Mouse (Mus musculus) MEL-GATA-1-ER (cell line): ENCODE results near the gene Cyp2e1.

Experiments
- DNase-seq: peaks from one replicate; pipeline ENCODE4 v3.0.0-alpha.2; 2012; ENCODE audit warnings: low read depth; ENCODE audit errors: extremely low read depth

Cyp2e1 gene

GRCm38 (mm10) chr7:140805704-140806103 lies 42.2 kb downstream of the Cyp2e1 start:
- peak; percentile 26 for DNase-seq

GRCm38 (mm10) chr7:140810496-140810895 lies 47.0 kb downstream of the Cyp2e1 start:
- peak; percentile 21 for DNase-seq

DNA sequence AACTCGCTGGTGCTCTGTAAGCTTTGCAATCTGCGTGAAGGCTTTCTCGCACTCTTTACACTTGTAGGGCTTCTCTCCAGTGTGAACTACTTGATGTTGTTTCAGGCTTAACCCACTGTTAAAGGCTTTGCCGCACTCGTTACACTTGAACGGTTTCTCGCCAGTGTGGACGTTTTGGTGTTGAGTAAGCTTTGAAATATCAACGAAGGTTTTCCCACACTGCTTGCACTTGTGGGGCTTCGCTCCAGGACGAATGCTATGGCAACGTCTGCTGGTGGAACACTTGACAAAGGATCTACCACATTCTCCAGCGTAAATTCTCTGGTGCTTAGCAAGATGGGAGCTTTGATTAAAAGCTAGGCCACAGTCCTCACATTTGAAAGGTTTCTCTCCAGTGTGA lies 48.2 kb downstream of the Cyp2e1 start:
- no peak for DNase-seq

GRCm38 (mm10) chr7:140812850-140813249 lies 49.3 kb downstream of the Cyp2e1 start:
- no peak for DNase-seq

- DNase-seq: no peak
These were observed 56.6 kb downstream of the Cyp2e1 start for GRCm38 (mm10) chr7:140820173-140820572.

DNA sequence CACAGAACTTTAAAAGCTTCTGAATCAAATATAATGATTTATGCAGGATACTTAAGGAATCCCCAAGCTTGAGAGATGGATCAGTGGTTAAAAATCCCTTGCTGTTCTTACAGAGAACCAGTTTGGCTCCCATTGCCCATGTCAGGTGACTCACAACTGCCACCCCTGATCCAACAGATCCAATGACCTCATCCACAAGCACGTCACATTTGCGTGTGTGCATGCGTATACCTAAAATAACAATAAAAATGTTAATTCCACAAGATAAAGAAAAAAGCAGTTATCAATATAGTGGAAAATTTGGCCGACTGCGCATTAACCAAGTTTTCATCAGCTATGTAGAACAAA lies 57.7 kb downstream of the Cyp2e1 start:
- DNase-seq: no peak

DNA sequence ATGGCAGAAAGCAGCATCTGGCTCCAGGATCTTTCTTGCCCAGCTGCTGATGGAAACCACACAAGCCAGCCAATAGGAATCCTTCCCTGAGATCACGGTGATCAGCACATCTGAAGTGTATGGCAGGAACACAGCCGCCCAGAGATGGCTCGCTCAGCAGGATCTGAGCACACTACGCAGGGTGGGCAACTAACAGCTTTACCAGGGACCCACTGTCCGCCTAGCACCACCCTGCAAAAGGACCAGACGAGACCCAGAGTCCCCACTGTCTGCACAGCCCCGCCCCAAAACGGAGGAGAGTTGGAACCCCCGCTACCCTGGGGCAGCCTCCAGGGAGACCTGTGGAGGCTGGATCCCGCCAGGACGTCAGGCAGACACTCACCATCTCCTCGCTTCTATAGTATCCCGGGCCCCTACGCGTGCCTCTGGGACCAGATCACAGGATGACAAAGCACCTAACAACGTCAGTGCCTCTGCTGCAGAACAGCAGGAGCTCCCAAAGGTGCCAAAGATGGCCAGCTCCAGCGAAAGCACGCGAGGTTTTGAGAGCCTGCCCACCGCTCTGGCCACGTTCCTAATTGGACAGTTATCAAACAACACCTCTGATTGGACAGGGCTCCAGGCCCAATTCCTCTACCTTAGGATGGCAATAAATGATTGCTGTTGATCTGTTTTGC lies 58.3 kb downstream of the Cyp2e1 start, which contains the start of gene Zfp941:
Gene Zfp941 (minus strand): TSS at position 526 of the 677 bp plus-strand sequence.
- no peak for DNase-seq

DNA sequence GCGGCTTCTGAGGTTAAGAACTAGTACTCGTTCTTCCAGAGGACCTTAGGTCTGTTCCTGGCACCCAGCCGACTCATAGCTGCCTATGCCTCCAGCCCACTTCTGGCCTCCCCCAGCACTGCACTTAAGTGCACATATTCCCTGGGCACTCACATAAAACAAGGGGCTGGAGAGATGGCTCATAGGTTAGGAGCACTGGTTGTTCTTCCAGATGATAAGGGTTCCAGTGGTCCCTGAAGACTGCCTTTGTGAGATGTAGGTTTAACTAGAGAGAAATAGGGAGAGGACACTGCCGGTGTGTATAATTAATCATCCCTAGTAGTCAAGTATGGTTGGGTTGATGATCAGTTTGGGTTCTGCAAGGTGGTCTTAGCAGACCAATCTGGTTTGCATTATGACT lies 59.2 kb downstream of the Cyp2e1 start:
- no peak for DNase-seq
